Mouse (Mus musculus) skeletal muscle tissue, adult 2 months (tissue): ENCODE measurements at regions not wholly inside any gene's neighbourhood (a gene's known extent, or its start where the extent isn't known, plus 50 kb on each side); places are given as distances from the start of the nearest gene placed in this dataset.

Experiments used
- DNase-seq: peaks from one replicate; pipeline ENCODE4 v3.0.0-alpha.2; 2012; ENCODE audit warnings: low read depth, low spot score

DNA sequence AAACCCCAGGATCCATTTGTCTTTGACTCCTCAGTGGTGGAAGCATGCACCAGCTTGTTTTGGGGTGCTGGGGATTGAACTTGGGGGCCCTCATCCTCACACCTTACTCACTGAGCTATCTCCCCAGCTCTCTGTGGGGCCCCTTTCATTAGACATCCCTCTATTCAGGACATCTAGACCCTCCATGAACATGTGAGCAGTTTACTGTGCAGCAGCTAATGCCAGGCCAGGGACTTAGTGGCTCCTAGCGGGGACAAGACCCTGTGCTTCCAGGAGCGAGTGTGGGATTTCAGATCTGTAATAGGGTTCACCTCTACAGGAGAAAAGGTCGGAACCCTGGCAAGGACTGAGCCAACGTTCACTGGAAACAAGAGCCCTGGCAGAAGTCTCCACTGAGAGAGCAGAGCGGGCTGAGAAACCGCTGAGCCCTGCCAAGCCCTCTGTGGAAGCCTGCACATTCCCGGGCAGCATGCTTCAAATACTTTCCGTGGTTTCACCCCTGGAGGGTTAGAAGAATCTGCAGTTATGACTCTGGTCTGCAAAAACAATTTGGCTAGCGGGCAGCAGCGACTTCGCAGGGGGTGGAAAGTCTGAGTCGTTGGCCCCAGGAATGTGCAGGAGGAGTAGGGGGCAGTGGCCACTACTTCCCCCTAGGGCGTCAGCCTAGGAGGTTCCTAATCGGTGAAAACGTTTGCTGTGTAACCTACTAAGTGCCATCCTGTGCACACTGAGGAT is 125.6 kb downstream of the Smad6 start:
- peak; percentile 80 for DNase-seq

DNA sequence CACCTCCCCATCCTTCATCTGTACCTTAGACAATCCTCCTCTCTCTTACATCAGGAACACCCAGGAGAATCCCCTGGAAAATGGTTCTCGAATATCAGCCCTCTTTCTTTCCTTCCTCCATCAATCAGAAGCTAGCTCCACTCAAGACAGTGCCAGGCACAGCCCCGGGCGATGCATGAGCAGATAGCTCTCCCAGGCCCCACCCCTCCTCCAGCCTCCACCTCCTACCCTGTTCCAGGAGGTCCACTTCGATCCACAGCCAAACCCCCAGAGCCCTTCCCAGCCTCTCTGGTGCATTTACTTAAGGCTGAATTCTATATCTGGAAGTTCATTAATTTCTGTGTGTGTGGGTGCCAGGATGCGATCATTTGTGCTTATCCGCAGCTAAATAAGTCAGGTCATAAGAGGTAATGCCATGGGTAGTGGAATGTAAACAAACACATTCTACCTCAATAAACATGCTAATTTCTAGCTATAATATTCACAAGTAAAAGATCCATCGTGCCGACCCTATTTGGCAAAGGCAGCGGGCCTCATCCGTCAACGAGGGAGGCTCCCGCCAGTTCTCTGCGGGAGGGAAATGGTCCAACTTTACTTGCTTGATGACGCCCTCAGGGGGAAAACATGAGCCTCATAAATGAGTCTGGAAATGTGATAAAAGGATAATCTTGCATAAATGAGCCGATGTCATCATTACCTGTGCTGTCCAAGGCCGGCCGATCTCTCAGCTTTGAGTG is 129.5 kb downstream of the Smad6 start:
- no peak for DNase-seq

DNA sequence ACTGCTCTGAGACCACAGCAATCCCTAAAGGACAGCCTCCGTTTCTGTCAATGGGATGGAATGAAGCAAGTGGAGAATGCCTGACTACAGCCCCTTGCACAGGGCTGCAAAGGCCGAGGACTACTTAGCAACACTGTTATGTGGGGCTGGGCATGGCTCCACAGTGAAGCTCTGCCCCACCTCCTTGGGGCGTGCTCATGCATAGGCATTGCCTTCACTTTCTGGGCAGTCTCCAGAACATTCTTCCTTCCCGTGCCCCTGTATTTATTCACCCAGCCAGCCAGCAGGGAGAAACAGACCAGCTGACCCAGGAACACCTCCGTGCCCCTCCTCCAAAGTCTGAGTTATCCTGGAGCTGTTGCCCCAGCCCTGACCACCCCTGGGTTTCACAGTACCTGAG is 131.1 kb downstream of the Smad6 start:
- no peak for DNase-seq

DNA sequence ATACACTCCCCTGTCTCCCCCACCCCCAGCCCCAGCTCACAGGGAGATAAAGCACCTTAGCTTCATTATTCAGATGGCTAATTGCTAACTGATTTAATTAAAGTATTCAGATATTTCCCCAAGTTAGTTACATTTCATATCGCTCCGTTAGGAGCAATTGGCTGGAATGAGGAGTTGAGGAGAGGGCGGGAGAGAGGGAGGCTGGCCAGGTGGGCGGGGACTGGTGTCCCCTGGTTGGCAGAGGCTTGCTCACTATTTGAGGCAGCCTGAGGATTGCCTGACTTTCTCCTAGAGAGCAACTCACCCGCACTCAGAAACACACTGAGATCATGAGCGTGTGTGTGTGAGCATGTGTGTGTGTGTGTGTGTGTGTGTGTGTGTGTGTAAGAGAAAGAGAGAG is 131.8 kb upstream of the Smad3 start:
- no peak for DNase-seq

DNA sequence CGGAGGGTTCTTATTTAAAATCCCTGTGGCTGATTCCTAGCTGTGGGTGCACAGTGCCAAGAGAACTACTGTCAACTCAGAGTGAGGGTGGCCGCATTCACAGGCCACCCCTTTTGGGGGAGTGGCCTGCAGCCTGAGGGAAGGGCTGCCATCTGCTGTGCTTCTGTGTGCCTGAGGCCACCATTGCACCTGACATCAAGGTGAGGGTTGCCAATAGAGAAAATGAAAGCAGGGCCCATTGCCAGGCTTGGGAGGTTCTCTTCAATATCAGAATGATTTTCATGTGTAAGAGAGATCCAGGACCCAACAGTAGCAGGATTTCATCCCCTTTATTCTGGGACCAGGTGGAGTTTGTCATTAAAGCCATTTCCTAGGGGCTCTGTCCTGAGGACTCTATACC is 127.2 kb upstream of the Smad3 start:
- no peak for DNase-seq

DNA sequence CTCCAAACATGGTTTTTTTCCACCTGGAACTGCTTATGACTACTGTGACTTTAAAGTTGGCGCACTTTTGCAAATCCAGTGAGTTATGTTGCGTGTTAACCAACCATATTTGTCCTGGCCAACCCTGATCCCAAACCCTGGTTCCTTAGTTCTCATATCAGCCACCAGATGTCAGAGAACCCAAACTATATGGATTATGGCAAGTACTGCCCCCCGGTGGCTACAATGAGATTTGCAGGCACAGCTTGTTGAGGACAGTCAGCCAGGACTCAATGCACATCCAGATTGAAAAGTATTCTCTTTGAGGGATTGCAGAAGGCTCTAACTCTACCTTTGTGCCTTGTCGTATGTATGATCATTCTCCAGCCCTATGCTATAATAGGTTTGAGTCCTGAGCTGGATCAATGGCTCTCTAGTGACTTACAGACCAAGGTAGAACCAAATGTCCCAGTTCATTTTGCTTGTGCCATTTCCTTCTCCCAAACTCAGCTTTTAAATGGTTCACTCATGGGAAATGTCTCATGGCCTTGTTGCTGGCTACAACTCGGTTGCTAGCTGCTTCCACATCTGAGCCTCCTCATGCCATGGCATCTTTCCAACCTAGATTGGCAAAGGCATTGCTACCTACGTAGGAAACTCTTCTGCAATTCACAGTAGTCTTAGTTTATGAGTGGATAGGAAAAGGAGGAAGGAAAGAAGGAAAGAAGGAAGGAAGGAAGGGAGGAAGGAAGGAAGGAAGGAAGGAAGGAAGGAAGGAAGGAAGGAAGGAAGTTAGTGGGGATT is 126.1 kb upstream of the Smad3 start:
- no peak for DNase-seq

DNA sequence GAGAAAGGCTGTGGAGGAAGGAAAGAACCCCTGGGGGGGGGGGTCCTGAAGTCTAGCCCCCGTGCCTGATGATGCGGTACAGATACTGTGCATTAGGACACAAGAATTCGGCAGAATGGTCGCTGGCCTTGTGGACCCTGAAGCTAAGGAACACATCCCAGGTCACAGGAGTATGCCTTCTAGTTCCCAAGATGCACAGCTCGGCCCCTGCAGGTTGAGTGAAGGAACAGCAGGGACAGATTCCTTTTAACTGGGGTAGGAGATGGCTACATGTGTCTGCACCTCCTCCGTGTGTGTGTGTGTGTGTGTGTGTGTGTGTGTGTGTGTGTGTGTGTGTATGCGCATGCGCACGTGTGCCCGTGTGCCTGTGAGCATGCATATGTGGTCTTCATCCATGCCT is 123.9 kb upstream of the Smad3 start:
- no peak for DNase-seq

DNA sequence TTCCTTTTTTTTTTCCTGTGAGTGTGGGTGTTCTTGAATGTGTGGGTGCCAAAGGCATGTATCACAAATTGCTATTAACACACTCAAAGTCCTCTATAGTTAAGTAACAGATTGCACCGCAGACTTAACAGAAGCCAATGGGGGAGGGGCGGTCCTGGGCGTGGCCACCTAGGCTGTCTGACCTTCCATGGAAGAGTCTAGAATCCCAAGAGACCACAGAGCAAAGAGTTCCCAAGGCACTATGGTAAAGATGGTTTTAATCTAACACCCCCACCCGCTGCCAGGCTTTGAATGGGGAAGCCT is 123.4 kb upstream of the Smad3 start:
- DNase-seq = no peak

DNA sequence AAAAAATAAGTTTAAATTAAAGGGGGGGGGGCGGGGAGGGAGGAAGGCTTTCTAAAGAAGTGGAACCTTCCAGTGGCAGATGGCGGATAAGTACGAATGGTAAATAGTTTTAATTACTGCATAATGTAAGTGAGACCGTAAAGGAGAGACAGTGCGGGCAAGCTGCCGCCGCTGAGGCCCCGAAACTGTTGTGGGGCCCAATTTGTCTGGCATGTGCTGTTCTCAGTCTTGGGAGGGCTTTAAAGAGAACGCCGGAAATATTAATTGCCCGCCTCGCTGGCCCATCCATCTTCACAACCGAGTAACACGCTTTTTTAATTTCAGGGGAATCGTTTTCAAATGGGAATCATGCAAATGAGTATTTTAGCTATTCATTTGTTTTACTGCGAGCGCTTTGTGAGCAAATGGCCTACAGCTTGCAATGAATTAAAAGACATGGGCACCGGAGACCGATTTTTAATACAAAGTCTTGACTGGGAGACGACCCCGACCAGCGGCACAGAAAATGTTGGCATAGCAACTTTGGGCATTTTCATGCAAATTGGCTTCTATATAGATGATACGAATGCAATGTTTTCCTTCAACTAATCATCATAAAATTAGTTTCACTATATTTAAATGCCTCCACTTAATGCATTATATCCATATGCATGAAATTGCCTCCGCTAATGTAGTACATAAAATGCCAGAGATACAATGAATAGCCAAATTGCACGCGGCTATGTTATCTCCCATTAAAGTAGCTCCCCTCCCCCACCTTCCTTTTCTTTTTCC is 122.9 kb upstream of the Smad3 start:
- no peak for DNase-seq

DNA sequence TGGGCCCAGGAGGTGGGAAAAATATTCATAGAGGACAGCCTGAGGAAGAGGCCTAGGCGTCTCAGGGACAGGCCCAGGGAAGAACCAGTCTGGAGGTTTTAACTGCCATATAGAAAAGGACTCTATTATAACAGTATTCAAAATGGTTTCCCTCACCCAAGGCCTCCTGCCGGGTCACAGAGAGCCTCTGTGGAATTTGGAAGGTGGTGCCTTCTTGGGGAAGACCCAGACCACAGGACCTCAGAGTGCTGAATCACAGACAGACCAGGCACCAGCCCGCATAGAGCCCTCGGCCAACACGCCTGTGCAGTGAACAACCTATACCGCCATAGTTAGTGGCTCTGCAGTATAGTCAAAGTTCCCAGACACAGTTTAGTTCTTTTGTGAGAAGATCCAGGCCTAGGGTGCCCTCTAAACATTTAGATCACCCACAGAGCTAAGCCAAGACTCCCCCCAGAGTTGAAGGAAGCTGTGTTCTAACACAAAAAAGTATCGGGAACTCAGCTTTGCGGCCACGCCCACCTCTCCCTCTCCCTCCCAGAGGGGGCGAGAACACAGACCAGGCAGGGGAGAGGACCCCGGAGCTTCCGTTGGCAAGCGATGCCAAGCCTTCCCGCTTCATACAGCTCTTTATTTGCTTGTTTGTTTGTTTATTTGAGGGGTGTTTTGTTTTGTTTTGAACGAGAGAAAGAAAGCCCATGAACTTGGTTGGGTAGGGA is 122.1 kb upstream of the Smad3 start:
- DNase-seq = no peak

DNA sequence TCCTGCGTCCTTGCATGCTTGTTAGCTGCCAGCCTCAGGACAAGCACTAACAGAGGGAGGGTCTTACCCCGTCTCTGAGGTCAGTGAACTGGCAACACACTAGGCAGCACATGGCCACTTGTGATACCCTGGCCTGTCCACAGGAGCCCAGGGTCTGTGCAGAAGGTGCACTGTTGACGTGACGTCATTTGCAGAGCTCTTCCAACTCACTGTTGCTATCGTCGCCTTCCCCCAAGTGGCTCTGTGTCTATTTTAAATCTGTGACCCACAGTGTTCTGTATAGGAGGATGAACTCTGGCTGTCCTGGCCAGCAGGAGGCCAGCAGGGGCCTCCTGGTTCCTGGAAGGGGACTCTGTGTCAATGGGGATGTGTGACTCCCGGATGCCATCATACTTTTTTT is 120.1 kb upstream of the Smad3 start:
- no peak for DNase-seq

DNA sequence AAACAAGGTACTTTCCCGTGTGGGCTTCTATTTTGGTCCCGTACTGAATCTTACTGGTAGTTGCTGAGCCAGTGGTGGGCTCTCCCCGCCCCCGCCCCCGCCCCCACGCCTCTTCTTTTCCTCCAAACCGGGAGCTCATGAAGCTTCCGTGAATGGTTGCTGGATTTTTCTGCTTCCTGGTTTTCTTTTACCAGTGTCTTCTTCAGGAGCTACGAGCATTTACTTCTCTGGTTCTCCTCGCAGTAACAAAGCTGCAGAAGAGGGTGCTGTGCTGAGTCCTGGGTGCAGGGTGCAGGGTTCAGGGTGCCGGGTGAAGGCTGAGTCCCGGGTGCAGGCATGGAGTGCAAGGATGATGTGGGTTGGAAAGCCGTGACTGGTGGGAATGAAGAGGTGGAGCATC is 119.1 kb upstream of the Smad3 start:
- no peak for DNase-seq

DNA sequence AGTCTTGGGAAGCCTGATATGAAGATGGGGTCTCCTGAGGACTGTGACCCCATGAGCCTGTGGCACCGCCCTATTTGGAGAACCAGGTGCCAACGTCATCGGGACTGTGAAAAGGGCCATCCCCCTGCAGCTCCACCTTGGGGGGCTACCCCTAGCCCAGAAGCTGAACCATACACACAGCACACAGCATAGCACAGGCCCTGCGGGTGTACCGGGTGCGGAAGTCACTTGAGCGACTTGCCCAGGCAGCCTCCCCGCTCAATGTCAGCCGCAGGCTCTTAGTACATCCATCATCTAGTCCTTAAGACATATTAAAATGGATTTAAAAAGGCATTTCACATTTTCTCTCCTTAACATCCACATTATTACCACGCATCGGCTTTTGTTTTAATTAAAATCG is 118.2 kb upstream of the Smad3 start:
- DNase-seq = no peak

DNA sequence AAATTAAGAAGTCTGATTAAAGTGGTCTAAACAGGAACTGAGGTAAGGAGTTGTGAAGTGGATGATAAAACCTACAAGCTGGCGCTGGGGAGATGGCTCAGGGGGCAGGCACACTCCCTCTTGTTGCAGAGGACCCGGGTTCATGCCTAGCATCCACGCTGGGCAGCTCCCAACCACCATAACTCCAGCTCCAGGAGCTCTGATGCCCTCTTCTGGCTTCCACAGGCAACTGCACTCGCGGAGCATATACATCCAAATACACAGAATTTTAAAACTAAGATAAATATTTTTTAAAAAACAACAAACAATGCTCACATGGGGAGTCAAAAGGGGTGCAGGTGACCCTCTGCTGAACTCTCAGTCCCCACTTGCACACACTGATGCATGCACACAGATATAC is 117.4 kb upstream of the Smad3 start:
- no peak for DNase-seq

DNA sequence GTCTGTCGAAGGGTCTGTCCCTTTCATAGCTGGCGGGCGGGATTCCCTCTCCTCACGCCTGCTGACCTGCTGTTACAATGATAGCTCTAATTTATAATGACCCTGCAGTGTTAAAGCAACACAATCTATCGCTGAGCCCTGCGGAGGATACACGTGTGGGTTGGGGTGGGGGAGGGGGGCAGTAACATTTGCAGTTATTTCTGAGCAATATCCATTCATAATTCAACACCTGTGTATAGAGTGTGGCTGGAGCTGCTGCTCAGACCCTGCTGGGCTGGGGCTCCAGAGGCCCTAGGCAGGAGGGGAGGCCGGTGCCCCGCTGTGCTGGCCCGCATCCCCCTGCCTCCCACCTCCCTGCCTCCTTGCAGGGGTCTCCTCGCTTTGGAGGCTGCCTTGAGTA is 106.6 kb upstream of the Smad3 start:
- DNase-seq = no peak

DNA sequence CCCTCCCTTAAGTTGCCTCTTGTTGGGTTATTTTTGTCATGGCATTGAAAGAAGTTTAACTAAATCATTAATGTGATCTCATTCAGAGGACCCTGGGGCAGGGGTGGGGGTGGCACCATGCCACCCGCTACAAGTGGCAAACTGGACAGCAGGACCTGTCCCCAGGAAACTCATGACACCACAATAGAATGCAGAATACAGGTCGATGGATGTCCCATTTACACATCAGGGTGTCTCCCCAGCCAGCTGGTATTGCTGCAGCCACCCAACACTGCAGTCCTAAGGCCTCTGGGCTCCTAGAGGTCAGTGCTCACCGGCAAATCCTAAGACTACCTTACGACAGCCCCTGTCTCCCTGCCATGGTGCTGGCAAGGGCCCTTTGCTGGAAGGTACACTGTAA is 105.5 kb upstream of the Smad3 start:
- DNase-seq = no peak

DNA sequence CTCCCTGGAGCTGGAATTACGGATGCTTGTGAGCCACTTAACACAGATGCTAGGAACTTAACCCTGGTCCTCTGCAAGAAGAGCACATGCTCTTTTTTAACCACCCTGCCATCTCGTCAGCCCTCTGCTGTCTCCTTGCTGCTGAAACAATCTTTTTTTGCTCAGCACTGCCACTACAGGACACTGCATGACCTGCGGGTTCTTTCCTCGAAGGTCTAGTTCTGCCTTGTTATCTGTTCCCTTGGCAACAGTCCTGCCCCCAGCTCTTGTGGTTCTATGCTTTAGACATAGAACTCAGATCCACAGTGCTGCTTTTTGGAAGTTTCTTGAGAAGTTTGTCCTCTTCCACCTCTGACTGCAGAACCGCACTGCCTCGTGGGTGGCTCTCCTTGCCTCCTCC is 104.6 kb upstream of the Smad3 start:
- DNase-seq = no peak

DNA sequence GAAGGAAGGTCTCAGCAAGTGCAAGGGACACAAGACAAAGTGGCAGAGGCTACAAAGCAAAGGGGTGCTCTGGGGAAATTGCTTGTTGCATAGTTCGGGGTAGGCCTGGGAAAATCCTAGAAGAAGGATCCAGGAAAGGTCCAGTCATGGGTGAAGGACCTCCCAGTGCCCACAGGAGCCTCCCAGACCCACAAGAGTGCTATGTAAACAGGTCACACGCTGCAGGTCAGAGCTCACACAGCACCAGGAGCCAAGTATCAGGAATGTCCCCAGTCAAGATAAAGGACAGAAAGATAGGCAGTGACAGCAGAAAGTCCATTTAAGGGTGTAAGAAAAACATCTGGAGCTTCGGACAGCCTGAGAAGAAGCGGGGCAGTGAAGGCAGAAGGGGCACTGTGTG is 103.6 kb upstream of the Smad3 start:
- no peak for DNase-seq

DNA sequence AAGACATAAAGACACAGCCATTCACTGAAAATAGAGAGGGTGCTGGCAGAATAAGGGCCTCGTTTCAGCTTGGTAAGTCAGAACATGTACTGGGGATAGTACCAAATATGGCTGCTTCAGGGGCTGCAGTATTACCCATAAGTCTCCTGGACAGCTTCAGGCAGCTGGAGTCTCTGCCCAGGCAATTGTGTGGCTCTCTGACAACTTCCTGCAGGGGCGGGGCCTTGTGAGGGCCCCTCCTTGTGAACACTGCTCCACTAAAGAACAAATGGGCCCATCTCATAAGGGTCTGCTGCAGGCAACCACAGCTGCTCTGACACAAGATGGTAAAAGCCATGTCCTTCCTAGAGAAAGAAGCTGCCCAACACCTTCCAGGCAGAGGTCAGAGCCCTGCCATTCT is 102.4 kb upstream of the Smad3 start:
- no peak for DNase-seq

DNA sequence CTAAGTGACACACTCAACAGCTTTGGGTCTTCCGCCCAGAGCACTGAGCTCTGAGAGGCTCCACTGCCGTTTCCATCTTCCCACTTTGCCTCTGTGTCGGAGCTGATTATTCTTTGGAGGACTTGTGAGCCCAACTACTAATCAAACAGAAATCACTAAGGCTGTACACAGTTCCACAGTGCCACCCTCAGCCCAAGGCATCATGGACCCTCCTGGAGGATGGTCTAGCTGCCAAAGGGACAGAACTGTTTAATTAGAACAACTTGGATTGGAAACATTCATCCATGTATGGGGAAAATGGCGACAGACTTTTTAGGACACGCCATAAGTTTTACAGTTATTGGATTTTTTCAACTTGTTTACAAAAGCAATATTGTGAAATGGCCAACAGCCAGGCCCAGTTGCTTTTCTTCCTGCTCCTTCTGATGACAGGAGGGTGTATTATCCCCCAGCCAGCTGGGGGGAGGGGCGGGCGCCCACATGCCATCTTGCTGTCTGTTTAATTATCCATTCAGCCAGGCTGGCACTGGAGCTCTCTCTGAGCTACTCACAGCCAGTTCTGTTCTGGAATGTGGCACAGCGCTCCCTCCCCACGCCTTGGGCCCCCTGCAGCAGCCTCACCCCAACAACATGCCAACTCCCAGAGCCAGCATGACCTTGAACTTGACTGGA is 98.4 kb upstream of the Smad3 start:
- DNase-seq = no peak

DNA sequence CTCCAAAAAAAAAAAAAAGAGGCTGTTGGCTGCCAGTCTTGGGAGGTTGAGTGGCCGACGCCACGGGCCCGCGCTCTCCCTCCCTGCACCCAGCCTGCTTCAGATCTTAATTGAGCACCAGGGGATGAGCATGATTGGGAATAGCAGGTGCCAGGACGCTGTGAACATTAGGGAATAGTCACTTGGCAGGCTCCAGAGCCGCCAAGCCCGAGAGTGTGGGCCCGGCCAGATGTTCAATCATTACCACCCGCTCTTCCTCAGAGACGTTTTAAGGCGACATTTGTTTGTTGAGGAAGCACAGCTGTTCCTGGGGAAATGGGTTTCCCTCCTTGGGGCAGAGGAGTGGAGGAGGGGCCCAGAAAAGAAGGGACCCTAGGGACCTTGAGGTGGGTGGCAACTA is 94.0 kb upstream of the Smad3 start:
- no peak for DNase-seq
